Mouse (Mus musculus): ENCODE measurements around the gene Kcnk6. TPM values are rescaled to one million over a fixed set of nuclear protein-coding genes. Genes with fewer than 3 reads are reported as not detected.

Gene Kcnk6
- total and polyA plus RNA-seq, 3 experiments: 1.4 to 5.2 TPM; not detected in 1

- Histone ChIP-seq H3K9me3 (replicated peaks; ENCODE audit: insufficient read depth, low read length) (no peaks in the 10 kb centered on the region), H3K36me3 (ENCODE audit: control insufficient read depth in 1 of 2, insufficient read depth in 2 of 2, low read length in 2 of 2) (no peaks in the 10 kb centered on the region), H3K79me2 (ENCODE audit: control insufficient read depth, insufficient read depth, low read length, poor library complexity) (no peaks in the 10 kb centered on the region), H3K9ac (ENCODE audit: control insufficient read depth, low read depth, low read length, poor library complexity, severe bottlenecking) (no peak overlapping the region), H3K27ac (ENCODE audit: control insufficient read depth, low read depth, low read length) (no peak overlapping the region), H3K27me3 (ENCODE audit: control insufficient read depth in 1 of 2, insufficient read depth in 2 of 2, low read length in 2 of 2) (no peaks in the 10 kb centered on the region), H3K4me1 (ENCODE audit: control insufficient read depth in 1 of 2, insufficient read depth in 2 of 2, low read length in 2 of 2) (no peaks in the 10 kb centered on the region), H3K4me3 (ENCODE audit: control insufficient read depth in 1 of 2, insufficient read depth in 1 of 2, low read depth in 2 of 2, low read length in 2 of 2) (no peak overlapping the region)
- TF ChIP-seq CTCF (IDR thresholded peaks at IDR 0.05 in 2 of 3, conservative IDR thresholded peaks at IDR 0.05 in 1 of 3; ENCODE audit: control insufficient read depth in 1 of 3, insufficient read depth in 1 of 3, low read depth in 2 of 3, low read length in 3 of 3, poor library complexity in 1 of 3, severe bottlenecking in 1 of 3) (peak; percentile 72 to 80 (median 74)), UBTF (IDR thresholded peaks at IDR 0.05; ENCODE audit: borderline replicate concordance, insufficient read depth, low read depth, low read length) (no peak), MEF2A (IDR thresholded peaks at IDR 0.05; ENCODE audit: extremely low read depth, insufficient replicate concordance, low read depth, low read length, poor library complexity, severe bottlenecking) (no peak), RAD21 (IDR thresholded peaks at IDR 0.05; ENCODE audit: low read depth, low read length) (peak; percentile 50), SMC3 (IDR thresholded peaks at IDR 0.05; ENCODE audit: low read depth, low read length) (peak; percentile 82), POLR2A (IDR thresholded peaks at IDR 0.05; ENCODE audit: control insufficient read depth in 1 of 2, insufficient read depth in 1 of 2, low read depth in 1 of 2, low read length in 2 of 2, poor library complexity in 1 of 2) (no peak), HCFC1 (IDR thresholded peaks at IDR 0.05; ENCODE audit: low read depth, low read length) (no peak), ZC3H11A (IDR thresholded peaks at IDR 0.05; ENCODE audit: low read depth, low read length) (peak; percentile 28)
- DNase-seq (ENCODE audit: low read depth, low spot score): peak; percentile 63
Observed at GRCm38 (mm10) chr7:29244732-29245416, 12.6 kb upstream of the Kcnk6 start.

- Histone ChIP-seq H3K9me3 (replicated peaks; ENCODE audit: insufficient read depth, low read length) (no peaks in the 10 kb centered on the region), H3K36me3 (ENCODE audit: control insufficient read depth in 1 of 2, insufficient read depth in 2 of 2, low read length in 2 of 2) (peaks cover 0 to 4% of the 10 kb centered on the region in 2 experiments; a peak in 2 of 4 replicates), H3K4me1 (ENCODE audit: control insufficient read depth in 1 of 2, insufficient read depth in 2 of 2, low read length in 2 of 2) (peaks cover 2 to 13% of the 10 kb centered on the region in 2 experiments; a peak in 2 of 4 replicates), H3K4me3 (ENCODE audit: control insufficient read depth in 1 of 2, insufficient read depth in 1 of 2, low read depth in 2 of 2, low read length in 2 of 2) (peak within 1 kb of the TSS; percentile 74 to 75), H3K79me2 (ENCODE audit: control insufficient read depth, insufficient read depth, low read length, poor library complexity) (peaks cover 3% of the 10 kb centered on the region; the same call in 1 of the 2 replicates), H3K27ac (ENCODE audit: control insufficient read depth, low read depth, low read length) (peak within 1 kb of the TSS; percentile 88), H3K27me3 (ENCODE audit: control insufficient read depth in 1 of 2, insufficient read depth in 2 of 2, low read length in 2 of 2) (no peaks in the 10 kb centered on the region), H3K9ac (ENCODE audit: control insufficient read depth, low read depth, low read length, poor library complexity, severe bottlenecking) (peak within 1 kb of the TSS; percentile 88)
- peak; percentile 100 for DNase-seq (ENCODE audit: low read depth, low spot score)
- TF ChIP-seq TBP (IDR thresholded peaks at IDR 0.05; ENCODE audit: low read depth, low read length) (peak; percentile 82), JUND (IDR thresholded peaks at IDR 0.05; ENCODE audit: low read depth, low read length) (no peak), MYC (IDR thresholded peaks at IDR 0.05; ENCODE audit: low read depth, low read length) (peak; percentile 66; the same call in 1 of the 2 replicates), ELF1 (IDR thresholded peaks at IDR 0.05; ENCODE audit: low read depth, low read length) (no peak; the same call in 1 of the 2 replicates), SIN3A (IDR thresholded peaks at IDR 0.05; ENCODE audit: low read length) (peak; percentile 80), MYB (IDR thresholded peaks at IDR 0.05; ENCODE audit: low read depth, low read length) (peak; percentile 64; the same call in 1 of the 2 replicates), NELFE (IDR thresholded peaks at IDR 0.05; ENCODE audit: low read depth, low read length) (peak; percentile 65), GABPA (IDR thresholded peaks at IDR 0.05; ENCODE audit: low read depth, low read length) (no peak), ZMIZ1 (IDR thresholded peaks at IDR 0.05; ENCODE audit: low read depth, low read length) (peak; percentile 81; the same call in 1 of the 2 replicates), ETS1 (IDR thresholded peaks at IDR 0.05; ENCODE audit: low read depth, low read length) (0 out of 2 replicates have a peak, but pooled peaks have one; percentile 47), RAD21 (IDR thresholded peaks at IDR 0.05; ENCODE audit: low read depth, low read length) (no peak), HCFC1 (IDR thresholded peaks at IDR 0.05; ENCODE audit: low read depth, low read length) (peak; percentile 86), E2F4 (IDR thresholded peaks at IDR 0.05; ENCODE audit: borderline replicate concordance, low read depth, low read length) (no peak), RCOR1 (IDR thresholded peaks at IDR 0.05; ENCODE audit: low read depth, low read length) (no peak), MAZ (IDR thresholded peaks at IDR 0.05; ENCODE audit: low read depth, low read length) (no peak; the same call in 1 of the 2 replicates), POLR2AphosphoS5 (IDR thresholded peaks at IDR 0.05; ENCODE audit: borderline replicate concordance, low read depth, low read length) (peak; percentile 63; the same call in 1 of the 2 replicates), ZNF384 (IDR thresholded peaks at IDR 0.05; ENCODE audit: low read depth, low read length) (peak; percentile 30; the same call in 1 of the 2 replicates), USF1 (IDR thresholded peaks at IDR 0.05; ENCODE audit: low read depth, low read length) (peak; percentile 56), SMC3 (IDR thresholded peaks at IDR 0.05; ENCODE audit: low read depth, low read length) (peak; percentile 12; the same call in 1 of the 2 replicates), ZKSCAN1 (IDR thresholded peaks at IDR 0.05; ENCODE audit: low read depth, low read length) (no peak), USF2 (IDR thresholded peaks at IDR 0.05; ENCODE audit: borderline replicate concordance in 1 of 2, insufficient read depth in 1 of 2, low read depth in 1 of 2, low read length in 2 of 2) (no peak)
Observed at GRCm38 (mm10) chr7:29238019-29238967, 6.0 kb upstream of the Kcnk6 start, which contains the start of gene Yif1b. Yif1b (plus strand) TSS chr7:29238329.
